Comparison of ENCODE assay signal across 26 mouse cellular contexts in genomic region chrX:136306196-136306595, GRCm38 (mm10).
"Had no signal": no experiment of that assay in that cellular context is flagged by ENCODE, and none has a peak within 500 bp of the region (broad histone marks: within the 10 kb centered on the region; RNA-seq: fewer than 3 reads in every experiment).

No protein-coding gene starts in this region.

- H3K27ac ChIP-seq: heart, embryonic 10.5 days; hindbrain, embryonic 10.5 days; hindbrain, embryonic 12.5 days; hindbrain, embryonic 14.5 days; intestine, embryonic 15.5 days; kidney, embryonic 15.5 days; kidney, postnatal 0 days; layer of hippocampus, adult 2 months; left cerebral cortex, adult 2 months; limb, embryonic 10.5 days; limb, embryonic 12.5 days; liver, embryonic 13.5 days had no signal

- DNase-seq: gastrocnemius, postnatal 14 days; gastrocnemius, postnatal 36 days; heart, adult 18-20 months; heart, postnatal 10 days; heart, postnatal 4 days; kidney, adult 18-20 months; kidney, adult 9 months; kidney, postnatal 14 days; kidney, postnatal 4 days; liver; liver, embryonic 13.5 days had no signal

- H3K9me3 ChIP-seq: heart, embryonic 10.5 days; heart, embryonic 12.5 days; hindbrain, embryonic 10.5 days; hindbrain, embryonic 12.5 days; intestine, embryonic 15.5 days; kidney, embryonic 15.5 days; limb, embryonic 10.5 days; limb, embryonic 12.5 days; liver, embryonic 13.5 days had no signal

- H3K4me3 ChIP-seq: heart, embryonic 10.5 days; heart, embryonic 12.5 days; hindbrain, embryonic 10.5 days; hindbrain, embryonic 12.5 days; intestine, embryonic 15.5 days; kidney, embryonic 15.5 days; layer of hippocampus, adult 2 months; left cerebral cortex, adult 2 months; limb, embryonic 10.5 days; limb, embryonic 12.5 days; liver, embryonic 13.5 days had no signal

- ATAC-seq: hindbrain, embryonic 16.5 days; inflammation-experienced regulatory T-cells, adult 6 months; intestine, embryonic 15.5 days; intestine, postnatal 0 days had no signal

- H3K4me1 ChIP-seq: heart, embryonic 10.5 days; heart, embryonic 12.5 days; hindbrain, embryonic 10.5 days; hindbrain, embryonic 12.5 days; intestine, embryonic 15.5 days; kidney, embryonic 15.5 days; limb, embryonic 10.5 days; limb, embryonic 12.5 days; liver, embryonic 13.5 days had no signal

- H3K36me3 ChIP-seq: heart, embryonic 10.5 days; heart, embryonic 12.5 days; hindbrain, embryonic 10.5 days; hindbrain, embryonic 12.5 days; intestine, embryonic 15.5 days; kidney, embryonic 15.5 days; limb, embryonic 10.5 days; limb, embryonic 12.5 days; liver, embryonic 13.5 days had no signal

- H3K27me3 ChIP-seq: heart, embryonic 12.5 days; hindbrain, embryonic 12.5 days; intestine, embryonic 15.5 days; limb, embryonic 12.5 days; liver, embryonic 13.5 days had no signal

- H3K9ac ChIP-seq: heart, embryonic 12.5 days; hindbrain, embryonic 12.5 days; hindbrain, embryonic 14.5 days; intestine, embryonic 15.5 days; kidney, embryonic 15.5 days; limb, embryonic 12.5 days; liver, embryonic 13.5 days had no signal
